Mouse (Mus musculus): ENCODE results near the gene Setd4.

The Setd4 gene

DNA sequence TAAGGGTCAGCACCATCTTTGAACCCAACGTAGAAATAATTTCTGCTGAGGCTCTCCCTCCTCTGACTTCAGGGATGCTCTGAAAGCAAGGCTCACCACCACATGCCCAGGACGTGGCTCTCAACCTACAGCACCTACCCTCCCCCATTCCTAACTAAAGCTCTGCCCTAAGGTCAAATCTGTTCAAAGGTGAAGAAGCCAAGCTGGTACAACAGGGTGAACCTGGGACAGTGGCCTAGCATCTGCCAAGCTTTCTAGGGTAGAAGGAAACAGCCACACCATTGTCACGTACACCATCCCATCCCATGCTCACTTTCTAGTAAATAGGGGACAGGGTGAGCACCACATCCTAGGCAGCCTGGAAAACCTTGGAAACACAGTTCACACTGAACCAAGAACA is 11.2 kb downstream of the Setd4 start:
- no peak for DNase-seq (ENCODE audit: low read depth in 1 of 2, low spot score in 2 of 2)

DNA sequence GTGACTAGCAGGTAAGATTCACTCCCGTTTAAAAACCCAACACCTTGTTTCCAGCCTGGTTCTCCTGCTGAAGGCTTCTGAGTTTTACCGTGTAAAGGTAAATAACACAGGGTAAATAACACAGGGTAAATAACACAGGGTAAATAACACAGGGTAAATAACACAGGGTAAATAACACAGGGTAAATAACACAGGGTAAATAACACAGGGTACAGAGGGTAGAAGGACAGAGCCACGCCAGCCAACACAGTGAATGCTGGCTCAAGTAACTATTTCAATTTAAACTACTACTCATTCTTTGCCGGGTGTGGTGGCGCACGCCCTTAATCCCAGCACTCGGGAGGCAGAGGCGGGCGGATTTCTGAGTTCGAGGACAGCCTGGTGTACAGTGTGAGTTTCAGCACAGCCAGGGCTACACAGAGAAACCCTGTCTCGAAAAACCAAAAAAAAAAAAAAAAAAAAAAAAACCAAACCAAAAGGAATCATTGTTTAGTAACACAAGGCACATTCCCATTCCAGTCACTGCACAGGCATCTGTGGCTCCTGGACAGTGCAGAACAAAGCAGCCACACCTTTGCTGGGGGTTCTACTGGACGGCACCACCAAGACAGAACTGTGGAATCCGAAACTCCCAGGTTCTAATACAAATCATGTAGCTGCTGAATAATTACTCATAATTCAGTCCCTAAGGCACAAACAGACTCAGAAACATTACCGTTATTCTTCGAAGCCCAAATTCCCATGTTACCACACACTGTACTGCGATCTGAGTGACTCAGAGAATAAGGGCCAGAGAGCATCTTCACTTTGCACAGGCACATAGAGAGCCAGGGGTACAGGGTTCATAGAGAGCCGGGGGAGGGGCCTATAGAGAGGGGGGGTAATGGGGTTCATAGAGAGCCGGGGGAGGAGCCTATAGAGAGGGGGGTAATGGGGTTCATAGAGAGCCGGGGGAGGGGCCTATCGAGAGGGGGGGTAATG is 12.1 kb downstream of the Setd4 start:
- no peak for DNase-seq (ENCODE audit: low read depth in 1 of 2, low spot score in 2 of 2)

DNA sequence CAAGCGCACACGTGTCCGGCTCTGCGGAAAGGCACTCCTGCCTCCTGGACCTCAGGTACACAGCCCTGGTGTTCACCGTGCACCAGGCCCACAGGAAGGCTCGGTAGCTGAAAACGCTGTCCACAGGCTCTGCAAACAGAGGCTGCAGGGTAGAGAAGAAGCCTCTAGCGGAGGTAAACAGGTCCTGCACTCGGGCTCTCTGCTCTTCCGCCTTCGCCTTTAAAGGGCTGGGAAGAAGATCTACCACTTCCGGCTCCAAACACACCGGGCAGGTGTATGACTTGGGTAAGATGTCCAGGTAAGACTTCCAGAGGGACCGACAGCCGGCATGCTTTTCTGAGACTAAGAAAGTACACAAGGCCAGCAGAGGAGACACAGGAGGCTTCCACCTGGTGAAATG is 12.9 kb downstream of the Setd4 start:
- no peak for DNase-seq (ENCODE audit: low read depth in 1 of 2, low spot score in 2 of 2)

- DNase-seq (ENCODE audit: low read depth in 1 of 2, low spot score in 2 of 2) = no peak
These were observed 15.6 kb downstream of the Setd4 start for GRCm38 (mm10) chr16:93588281-93588680.

- no peak for DNase-seq (ENCODE audit: low read depth in 1 of 2, low spot score in 2 of 2)
These were observed 17.5 kb downstream of the Setd4 start for GRCm38 (mm10) chr16:93586382-93586781.

DNA sequence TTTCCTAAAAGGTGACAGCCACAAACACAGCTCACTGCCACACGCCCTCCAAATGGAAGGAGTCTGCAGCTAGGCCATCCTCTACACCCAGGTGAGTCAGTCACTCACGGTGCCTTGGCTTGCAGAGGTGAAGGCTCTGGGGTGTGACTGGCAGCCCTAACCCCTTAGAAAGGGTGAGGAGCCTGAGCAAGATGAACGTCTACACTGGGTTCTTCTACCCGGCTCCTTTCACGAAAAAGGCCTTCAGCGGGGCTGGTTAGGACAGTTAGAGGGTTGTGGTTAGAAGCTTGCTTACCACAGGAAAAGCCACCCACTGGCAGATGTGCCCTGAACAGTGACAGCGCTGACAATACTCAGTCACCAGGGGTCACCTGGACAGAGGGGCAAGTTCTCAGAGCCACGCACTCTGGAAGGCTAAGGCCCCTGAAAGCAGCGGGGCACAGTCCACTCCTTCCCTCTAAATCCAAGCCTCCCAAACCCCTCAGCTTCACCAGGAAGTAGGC is 18.1 kb downstream of the Setd4 start:
- no peak for DNase-seq (ENCODE audit: low read depth in 1 of 2, low spot score in 2 of 2)

GRCm38 (mm10) chr16:93584976-93585702 is 18.7 kb downstream of the Setd4 start:
- DNase-seq (ENCODE audit: low read depth in 1 of 2, low spot score in 2 of 2) = no peak

- DNase-seq (ENCODE audit: low read depth in 1 of 2, low spot score in 2 of 2) = no peak
These were observed 22.7 kb downstream of the Setd4 start for GRCm38 (mm10) chr16:93581125-93581524.

DNA sequence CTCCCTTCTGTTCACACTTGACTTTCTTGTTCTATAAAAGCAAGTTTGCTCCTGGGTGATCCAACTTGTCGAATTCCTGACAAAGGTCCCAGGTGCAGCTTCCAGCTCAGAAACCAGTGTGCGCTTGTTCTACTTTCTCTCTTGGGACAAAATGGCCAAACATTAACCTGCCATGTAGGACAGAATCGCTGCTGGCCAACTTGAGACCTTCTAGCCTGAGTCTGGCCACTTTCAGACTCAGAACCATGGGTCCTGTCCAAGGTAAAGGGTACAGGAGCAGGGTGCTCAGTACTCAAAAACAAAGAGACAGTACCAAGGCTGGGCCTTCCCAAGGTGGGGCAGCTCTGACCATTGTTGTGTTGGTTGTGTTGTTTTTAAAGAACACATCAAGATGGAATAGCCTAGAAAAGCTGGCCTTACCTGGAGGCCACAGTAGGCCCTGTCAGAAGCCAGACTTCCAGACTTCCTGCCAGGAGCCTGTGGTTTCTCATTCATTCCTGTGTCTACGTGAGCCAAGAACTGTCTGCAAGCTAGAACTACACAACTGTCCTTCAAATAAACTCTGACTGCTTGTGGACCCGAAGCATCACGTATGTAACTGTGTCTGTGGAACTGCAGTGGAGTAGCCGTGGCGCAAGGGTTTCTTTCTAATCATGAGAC is 25.4 kb downstream of the Setd4 start:
- no peak for DNase-seq (ENCODE audit: low read depth in 1 of 2, low spot score in 2 of 2)

GRCm38 (mm10) chr16:93576412-93577082 is 27.3 kb downstream of the Setd4 start:
- peak; percentile 22 to 59 for DNase-seq (ENCODE audit: low read depth in 1 of 2, low spot score in 2 of 2)

GRCm38 (mm10) chr16:93575574-93575973 is 28.3 kb downstream of the Setd4 start:
- DNase-seq (ENCODE audit: low read depth in 1 of 2, low spot score in 2 of 2) = no peak

- no peak for DNase-seq (ENCODE audit: low read depth in 1 of 2, low spot score in 2 of 2)
These were observed 29.2 kb downstream of the Setd4 start for GRCm38 (mm10) chr16:93574521-93575191.

DNA sequence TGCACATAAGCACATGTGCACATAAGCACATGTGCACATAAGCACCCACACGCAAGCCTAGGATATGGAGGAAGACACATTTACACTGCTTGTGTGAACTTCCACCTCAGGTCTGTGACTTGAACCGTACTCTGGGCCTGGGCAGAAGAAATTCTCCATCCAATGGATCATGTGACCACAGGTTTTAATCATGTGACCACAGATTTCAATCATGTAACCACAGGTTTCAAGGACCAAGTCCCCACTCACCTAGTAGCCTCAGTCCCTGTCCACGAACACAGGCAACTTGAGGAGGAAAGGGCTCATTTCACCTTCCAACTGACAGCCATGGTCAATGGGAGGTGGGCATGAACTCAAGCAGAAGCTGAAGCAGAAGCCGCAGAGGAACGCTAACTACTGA is 30.4 kb downstream of the Setd4 start:
- no peak for DNase-seq (ENCODE audit: low read depth in 1 of 2, low spot score in 2 of 2)

- no peak for DNase-seq (ENCODE audit: low read depth in 1 of 2, low spot score in 2 of 2)
These were observed 31.5 kb downstream of the Setd4 start for GRCm38 (mm10) chr16:93572383-93572782.

- DNase-seq (ENCODE audit: low read depth in 1 of 2, low spot score in 2 of 2) = no peak
These were observed 45.4 kb downstream of the Setd4 start for GRCm38 (mm10) chr16:93558499-93558898.

DNA sequence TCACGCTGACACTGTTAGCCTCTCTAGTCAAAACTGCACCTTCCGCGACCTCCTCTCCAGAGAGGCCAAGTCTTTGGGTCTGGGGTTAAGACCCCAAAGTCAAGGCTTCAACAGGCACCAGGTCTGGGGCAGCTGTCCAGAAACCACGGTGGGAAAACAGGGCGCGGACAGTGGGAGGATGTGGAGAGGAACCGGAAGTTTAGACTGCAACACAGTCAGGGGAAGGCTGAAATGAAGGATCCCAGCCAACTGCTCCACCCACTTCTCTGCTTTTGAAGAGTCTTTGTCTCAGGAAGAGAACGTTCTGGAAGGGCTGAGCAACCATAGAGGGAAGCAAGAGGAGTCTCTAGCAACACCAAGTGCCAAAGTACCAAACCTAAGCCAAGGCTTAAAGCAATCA is 46.2 kb downstream of the Setd4 start:
- no peak for DNase-seq (ENCODE audit: low read depth in 1 of 2, low spot score in 2 of 2)

GRCm38 (mm10) chr16:93552686-93553513 is 51.0 kb downstream of the Setd4 start:
- peak in 1 of 2 experiments; percentile 13 for DNase-seq (ENCODE audit: low read depth in 1 of 2, low spot score in 2 of 2)

GRCm38 (mm10) chr16:93549287-93549686 is 54.6 kb downstream of the Setd4 start:
- DNase-seq (ENCODE audit: low read depth in 1 of 2, low spot score in 2 of 2) = no peak

- DNase-seq (ENCODE audit: low read depth in 1 of 2, low spot score in 2 of 2) = no peak
These were observed 55.8 kb downstream of the Setd4 start for GRCm38 (mm10) chr16:93548045-93548444.

Measured in monocyte, adult 2 months (primary cell).